Mouse (Mus musculus): Measurements from ENCODE around the gene Zfp622.
A peak's percentile ranks its signal among the peaks of the same experiment; 100 is the strongest.

Gene Zfp622

DNA sequence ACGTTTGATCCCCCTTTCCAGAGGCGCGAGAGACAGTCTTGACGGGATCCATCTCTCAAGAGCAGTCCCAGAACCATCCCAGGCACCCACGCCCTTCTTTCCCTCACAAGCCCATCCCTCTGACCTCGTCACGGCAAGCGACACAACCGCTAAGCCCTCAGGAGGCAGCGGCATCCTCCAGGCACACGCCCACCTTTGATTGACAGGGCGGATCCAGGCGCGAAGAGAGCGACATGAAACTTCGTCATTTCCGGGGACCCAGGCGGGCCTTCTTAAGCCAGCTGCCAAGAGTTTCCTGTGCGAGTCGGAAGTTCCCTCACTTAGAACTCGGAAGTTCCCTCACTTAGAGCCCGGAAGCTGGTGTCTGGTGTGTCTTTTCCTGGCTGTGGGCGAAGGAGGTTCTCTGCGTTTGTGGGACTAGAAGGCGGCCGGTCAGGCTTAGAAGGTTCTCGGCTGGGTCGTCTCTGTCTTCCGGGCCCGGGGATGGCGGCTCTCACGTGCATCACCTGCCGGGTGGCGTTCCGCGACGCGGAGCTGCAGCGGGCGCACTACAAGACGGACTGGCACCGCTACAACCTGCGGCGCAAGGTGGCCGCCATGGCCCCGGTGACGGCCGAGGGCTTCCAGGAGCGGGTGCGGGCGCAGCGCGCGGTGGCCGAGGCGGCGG lies at the start of gene Zfp622:
Zfp622 (plus strand) TSS at position 300 of the 667 bp plus-strand sequence.
- peak; percentile 96 for DNase-seq (ENCODE audit: low spot score)

DNA sequence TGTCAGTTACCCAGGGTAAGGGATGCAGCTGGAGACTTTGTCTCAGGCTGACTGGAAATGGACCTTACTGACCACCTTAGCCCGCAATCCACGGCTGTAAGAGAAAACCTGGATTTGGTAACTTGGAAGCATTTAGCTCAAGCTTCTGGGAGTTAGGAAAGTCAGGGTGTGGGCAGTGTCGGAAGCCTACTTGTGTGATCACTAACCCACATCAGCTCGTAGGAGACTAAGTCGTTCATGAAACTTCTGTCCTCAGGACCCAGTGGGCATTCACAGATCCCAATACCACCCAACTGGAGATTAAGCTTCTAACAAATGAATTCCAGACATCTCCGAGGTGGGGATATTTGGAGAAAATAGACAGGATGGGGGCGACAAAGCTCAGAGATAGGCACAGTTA lies 49.8 kb upstream of the Zfp622 start:
- DNase-seq (ENCODE audit: low spot score), result no peak

DNA sequence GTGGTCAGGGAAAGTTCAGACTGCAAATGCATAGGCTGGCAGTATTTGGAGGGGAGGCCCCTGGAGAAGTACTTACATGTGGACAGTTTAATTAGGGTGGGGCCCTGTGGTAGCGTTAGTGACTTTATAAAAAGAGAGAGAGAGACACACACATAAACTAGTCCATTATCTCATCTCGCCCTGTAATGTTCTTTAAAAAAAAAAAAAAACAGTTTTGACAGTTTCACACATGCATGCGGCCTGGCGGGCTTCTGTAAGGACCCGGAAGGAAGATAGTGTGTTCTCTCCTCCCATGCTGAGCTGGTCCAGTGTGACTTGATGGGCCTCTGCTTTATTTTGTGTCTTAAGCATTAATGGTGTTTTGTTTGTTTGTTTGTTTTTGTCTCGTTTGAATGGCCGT lies 45.7 kb upstream of the Zfp622 start:
- no peak for DNase-seq (ENCODE audit: low spot score)

DNA sequence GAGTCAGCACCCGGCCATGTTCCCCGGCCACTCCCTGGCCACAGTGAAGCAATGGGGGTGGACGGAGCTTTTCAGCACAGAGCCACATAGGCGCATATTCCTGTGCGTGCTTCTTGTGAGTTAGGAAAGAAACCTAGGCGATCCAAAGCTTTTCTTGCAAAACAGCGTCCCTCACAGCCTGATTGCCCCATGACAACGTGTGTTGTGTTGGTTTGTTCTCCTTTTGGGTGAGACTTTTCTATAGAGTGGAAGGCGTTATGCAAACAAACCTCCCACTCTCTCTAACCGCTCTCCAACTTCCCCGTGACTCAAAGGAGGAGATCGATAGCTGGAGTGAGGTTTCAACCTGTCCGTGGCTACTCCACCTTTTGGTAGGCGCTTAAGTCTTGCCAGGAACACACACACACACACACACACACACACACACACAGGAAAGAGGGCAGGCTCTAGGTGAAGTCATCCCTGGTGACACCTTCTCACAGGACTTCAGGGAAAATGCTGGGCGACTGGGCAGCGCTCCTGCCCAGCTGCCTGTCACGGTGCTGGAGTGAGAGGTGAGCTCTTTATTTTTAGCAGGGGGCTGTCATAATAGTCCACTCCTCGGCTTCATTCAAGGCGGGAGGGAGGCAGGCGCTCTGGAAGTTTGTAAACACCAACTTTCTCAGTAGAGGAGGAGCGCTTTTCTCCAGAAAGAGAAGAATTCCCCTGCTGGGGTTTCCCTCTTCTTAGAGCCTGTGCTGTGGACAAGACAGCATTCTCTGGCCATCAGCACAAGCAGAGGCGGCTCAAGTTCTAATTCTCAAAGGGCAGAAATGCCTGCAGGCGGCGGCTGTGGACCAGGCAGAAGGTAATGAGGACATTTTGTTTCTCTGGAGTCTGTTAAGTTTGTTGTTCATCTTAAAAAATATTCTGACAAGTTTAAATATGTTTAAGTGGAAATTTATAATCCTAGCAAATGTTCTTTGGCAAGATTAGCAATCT lies 43.5 kb upstream of the Zfp622 start:
- DNase-seq (ENCODE audit: low spot score), result peak; percentile 28

DNA sequence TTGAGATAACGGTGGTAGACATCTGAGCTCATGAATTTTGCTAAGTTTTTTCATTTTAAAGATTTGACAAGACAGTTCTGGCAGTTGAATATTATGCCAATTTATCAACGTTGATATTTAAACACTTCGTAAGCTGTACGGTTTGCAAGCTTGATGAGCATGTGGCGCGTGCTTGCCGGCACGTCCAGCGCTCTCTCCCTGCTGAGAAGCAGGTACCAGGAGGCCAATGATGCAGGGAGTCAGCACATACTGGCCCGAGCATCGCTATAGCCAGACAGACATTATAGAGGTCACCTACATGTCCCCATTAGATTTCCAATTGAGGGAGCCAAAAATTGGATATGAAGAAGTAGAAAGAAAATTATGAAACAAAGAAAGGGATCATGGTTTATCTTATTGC lies 42.7 kb upstream of the Zfp622 start:
- no peak for DNase-seq (ENCODE audit: low spot score)

DNA sequence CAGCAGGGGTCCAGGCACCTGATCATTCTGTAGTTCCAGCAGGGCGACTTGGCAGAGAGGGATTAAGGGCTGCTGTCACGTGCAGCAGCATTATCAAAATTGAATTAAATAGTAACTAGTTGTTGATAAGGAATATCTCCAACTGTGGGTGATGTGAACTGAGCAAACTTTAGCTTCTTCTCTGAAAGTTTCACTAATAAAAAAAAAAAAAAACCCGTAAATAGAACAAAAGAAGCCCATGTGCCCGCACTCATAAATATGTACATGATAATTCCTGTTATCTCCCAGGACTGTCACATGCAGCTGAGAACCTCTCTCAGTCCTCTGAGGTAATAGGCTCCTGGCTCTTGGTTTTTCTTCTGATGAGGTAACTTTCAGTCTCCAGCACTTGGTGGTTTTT lies 41.8 kb upstream of the Zfp622 start:
- no peak for DNase-seq (ENCODE audit: low spot score)

DNA sequence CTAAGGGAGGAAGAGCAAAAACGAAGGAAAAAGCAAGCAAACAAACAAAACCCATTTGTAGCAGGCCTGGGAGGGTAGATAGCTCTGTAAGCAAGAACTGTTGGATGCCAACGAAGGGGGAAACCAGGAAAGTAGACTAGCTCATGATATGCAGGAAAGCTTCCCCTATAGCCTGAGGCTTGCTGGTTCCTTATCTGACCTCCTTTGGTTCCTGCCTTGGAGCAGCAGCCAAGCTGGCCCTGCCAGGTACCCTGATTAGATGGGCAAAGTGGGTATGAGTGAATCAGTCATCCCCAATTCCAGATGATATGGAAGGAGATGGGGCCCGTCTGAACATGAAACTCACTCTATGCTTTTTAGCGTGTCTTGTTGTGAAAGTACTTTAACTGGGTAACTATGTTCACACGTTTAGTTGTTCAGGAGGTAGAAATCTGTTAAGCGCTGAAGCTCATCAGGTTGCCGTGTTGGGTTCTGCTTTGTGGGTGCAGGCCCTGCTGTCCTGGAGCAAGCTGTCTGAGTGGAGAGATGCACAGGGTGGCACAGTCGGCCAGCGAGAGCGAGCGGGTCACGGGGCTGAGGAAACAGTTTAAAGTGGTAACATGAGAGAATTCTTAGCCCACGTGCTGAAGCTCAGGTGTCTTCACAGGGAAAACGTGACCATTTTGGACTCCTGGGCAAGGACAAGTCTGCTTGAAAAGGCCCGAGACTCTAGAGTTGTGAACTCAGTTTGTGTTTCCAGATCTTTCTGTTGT lies 40.6 kb upstream of the Zfp622 start:
- DNase-seq (ENCODE audit: low spot score), result no peak

DNA sequence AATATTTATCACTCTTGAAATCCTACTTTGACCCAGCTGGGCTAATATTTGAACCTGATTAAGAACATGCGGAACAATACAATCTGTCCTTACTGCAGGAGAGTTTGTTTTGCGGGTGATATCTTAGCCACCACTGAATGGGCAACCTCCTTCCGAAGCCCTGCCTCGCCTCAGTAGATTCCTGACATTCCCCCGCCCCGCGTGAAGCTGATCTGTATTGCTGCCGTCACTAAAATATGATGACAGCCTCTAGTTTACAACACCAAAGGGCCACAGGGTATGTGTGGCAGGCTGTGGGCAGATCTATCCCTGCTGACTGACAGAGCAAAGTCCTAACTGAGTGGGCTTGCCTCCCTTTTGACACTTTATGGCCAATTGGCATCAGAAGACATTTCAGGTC lies 38.9 kb upstream of the Zfp622 start:
- no peak for DNase-seq (ENCODE audit: low spot score)

DNA sequence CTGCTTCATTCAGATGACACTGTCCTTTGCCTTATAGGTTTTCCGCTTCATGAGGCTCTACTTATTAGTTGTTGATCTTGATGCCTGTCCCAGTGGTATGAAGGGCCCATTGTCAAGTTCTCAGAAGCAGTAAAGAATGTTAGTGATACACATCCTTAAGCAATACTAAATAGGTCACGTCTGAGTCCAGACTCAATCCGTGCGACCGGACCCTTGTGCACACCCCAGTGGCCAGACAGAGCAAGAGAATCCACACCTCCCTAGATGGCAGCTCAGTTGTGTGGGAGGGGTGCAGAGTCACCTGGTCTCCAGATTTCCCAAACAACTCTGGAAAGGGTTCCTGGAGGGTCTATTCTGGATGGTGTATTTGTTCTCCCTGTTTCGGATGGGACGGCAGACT lies 37.7 kb upstream of the Zfp622 start:
- DNase-seq (ENCODE audit: low spot score), result no peak

DNA sequence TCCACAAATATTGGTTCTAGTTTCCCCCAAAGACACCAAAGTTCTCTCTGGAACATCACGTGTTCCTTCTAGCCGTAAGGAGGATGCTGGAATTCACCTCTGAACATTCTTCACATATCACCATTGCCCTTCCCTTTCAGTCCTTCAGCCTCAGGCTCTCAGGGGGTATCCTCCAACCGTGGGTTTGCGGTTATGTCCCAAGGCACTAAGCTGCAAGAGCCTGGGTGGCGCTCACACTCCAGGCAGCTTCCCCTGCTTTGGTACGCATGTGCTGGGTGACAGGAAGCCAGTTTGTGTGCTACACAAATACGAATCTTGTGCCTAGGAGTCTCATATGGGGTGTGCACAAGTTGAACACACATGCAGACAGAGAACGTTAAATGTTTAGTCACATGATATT lies 36.8 kb upstream of the Zfp622 start:
- DNase-seq (ENCODE audit: low spot score), result no peak

DNA sequence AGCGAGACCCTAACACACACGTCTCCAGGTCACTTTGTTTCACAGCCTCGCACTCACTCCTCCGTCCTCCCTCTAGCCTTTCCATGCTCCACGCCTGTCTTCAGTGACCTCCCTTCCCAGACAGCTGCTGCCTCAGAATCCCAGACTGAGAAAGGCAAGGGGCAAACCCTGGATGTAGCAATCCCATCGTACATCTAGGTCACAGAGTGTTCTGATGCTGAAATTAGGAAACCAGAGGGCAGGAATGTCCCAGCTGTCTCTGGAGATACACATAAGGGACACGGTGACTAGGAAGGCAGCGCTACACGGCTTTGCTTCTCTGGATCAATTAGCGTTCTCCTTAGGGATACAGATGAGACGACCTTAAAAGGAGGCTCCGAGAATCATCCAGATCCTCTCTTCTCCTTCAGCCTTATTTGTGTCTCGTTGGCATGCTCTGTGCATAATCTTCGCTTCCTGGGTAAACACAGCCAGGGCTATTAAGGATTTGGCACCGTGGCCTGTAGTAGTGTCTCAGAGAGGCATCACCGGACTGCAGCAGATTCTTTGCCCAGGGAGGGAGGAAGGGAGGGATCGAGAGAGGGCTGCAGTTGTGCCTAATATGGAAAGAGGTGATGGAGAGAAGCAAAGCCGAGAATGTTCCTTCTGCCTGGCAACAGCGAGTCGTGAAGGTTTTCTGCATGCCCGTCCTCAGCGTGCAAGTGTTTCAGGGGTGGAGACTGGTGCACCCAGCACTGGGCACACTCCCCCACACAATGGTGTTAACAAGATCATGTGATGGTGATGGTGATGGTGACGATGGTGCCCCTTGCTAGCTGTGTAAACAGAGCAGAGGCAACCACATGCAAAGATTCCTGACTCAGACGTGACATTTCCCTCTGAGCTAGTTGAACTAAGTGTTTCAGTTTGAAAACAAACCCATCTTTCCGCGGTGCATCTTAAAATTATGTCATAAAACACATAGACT lies 35.6 kb upstream of the Zfp622 start:
- no peak for DNase-seq (ENCODE audit: low spot score)

DNA sequence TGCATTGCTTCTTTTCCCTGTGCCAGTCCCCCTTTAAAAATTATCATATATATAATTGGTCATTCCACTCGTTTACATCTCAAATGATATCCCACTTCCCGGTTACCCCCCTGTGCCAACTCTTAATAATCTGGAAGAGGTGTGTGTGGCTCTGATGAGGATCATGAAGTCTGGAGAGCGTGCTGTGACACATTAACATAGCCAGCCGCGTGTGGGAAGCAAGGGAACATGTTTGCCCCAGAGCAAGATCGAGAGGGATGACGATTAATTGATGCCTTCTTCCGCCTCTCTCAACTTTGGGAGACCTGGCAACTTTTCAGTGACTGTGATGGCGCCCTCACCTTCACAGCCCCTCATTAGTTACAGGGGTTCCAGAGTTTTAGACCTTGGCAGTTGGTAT lies 34.5 kb upstream of the Zfp622 start:
- no peak for DNase-seq (ENCODE audit: low spot score)

DNA sequence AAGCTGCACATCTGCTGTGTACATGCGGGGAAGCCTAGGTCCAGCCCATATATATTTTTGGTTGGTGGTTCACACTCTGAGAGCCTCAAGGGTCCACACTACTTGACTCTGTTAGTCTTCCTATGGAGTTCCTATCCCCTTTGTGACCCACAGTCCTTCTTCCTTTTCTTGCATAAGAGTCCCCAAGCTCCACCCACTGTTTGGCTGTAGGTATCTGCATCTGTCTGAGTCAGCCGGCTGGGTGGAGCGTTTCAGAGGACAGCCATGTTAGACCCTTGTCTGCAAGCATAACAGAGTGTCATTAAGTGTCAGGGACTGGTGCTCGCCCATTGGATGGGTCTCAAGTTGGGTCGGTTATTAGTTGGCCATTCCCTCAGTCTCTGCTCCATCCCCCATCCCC lies 33.6 kb upstream of the Zfp622 start:
- DNase-seq (ENCODE audit: low spot score), result no peak

DNA sequence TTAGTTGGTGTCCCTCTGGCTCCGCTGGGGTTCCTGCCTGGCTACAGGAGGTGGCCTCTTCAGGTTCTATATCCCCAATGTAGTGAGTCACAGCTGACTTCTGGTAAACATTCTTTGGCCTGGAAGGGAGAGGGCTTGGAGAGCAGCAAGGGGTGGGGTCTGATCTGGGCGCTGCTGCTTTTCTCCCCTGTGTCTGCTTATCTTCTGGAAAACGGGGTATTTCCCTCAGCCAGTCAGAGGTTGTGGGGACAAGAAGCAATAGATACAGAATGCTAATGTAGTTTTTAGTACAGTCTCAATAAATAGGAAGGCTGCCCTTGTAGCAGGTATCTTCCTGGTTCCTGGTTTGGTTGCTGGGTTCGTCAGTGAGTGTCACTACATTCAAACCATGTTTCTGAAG lies 33.1 kb upstream of the Zfp622 start:
- no peak for DNase-seq (ENCODE audit: low spot score)

DNA sequence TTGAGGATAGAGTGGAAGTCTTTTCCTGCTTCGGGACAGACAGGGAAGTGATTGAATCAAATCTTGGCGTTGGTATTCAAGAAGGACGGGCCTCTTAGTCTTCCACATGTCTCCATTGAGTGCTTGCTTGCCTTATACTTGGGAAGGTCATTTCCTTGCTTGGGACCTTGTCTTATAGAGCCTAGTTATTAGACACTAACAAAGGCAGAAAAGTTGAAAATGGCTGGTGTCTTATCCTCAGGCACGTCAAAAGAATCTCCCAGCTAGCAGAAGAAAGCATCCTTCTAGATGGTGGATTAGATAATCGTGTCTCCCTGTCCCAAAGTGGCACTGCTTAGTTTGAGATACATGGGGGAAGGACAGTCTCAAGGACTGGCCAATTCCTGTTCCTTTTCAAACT lies 28.2 kb upstream of the Zfp622 start:
- DNase-seq (ENCODE audit: low spot score), result no peak

DNA sequence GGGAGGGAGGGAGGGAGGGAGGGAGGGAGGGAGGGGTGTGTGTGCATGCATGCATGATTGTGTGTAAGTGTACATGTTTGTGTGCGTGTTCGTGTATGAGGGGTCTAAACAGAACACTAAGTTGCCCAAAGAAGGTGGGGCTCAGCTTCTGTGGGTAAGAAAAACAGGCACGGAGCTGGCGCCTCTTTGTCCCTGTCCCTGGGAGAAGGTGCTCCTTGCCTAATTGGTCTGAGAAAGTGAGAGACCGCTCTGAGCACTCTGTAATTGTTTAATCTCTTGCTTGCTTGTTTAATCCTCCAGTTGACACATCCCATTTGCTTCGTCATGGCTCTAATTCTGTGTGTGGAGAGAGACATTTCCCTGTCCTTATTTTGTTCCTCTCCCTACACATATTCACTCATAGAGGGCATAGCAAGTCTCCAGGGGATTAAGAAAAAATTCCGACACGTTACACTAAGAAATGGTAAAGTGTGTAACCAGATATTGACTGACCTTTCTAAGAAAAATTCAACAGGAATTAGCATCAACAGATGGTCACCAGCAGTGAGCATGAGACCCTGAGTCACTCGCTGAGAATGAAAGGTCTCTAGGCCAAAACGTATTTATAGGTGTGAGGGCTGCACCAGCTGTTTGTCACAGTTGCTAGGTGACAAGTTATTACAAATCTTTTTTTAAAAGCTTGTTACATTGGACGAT lies 27.6 kb upstream of the Zfp622 start:
- no peak for DNase-seq (ENCODE audit: low spot score)

DNA sequence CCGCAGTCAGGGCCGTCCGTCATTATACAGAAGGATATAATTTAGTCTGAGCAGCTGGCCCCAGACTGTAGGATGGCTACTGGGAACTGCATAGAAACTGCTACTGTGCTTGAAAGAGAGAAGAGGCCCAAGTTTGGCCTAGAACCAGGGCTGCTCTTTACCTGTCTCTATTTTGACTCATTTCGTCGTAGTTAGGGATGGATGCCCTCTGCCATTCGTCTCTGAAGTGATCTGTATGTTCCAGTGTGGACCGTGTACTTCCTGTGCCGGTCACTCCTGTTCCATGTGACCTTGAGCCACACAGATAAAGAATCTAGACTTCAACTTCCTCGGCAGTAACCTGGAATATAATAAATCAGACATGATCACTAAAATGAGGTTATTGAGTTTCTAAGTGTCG lies 26.5 kb upstream of the Zfp622 start:
- no peak for DNase-seq (ENCODE audit: low spot score)

DNA sequence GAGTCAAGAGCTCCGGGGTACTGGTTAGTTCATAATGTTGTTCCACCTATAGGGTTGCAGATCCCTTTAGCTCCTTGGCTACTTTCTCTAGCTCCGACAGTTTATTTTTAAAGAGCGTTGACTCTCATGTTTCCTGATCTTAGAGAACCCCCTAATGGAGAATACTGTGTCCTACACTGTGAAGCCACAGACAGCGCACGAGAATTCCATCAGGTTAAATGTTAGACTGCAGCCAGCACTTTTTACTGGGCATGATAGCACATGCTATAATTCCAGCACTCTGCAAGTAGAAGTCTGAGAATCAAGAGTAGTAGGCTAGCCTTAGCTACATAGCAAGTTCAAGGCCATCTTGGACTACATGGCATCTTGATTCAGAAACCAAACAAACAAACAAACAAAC lies 24.8 kb upstream of the Zfp622 start:
- no peak for DNase-seq (ENCODE audit: low spot score)

DNA sequence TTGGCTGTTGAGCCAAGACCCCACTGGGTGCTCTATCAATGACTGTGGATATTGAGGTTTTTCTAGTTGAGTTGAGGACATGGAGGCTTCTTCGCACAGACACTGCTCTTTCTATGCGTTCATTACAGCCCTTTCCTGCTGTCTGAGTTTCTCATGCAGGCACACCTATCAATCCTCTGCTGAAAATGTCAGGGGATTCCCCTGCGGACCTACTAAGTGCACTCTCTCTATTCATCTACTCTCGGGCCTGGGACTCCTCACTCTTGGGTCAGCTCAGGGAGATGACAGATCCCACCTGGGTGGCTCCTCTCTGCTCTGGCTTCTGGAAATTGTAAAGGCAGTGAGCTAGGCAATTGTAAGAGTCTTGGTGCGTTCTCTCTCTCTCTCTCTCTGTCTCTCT lies 23.9 kb upstream of the Zfp622 start:
- no peak for DNase-seq (ENCODE audit: low spot score)

DNA sequence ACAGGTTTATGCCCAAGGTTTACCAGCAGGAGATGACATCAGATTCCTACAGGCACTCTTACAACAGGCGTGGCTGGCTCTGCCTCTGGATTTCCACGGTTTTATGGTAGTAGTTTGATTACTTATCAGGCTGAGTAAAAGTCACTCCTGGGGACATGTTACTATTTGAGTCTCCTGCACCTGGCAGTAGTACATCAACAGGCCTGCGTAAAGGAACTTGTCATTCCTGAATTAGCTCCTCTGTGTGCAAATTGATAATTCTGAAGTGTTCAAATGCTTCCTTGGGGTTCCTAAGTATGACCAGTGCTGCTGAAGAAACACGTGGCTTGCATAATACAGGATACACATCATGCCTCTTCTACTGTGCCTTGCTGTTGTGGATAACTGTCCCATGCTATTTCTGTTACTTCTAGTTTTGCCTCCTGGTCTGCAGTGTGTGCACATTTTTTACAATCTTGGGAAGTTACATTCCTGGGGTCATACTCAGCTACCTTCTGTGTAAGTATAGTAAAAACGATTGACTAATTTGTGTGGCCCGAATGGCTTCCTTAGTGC lies 17.9 kb upstream of the Zfp622 start:
- no peak for DNase-seq (ENCODE audit: low spot score)

DNA sequence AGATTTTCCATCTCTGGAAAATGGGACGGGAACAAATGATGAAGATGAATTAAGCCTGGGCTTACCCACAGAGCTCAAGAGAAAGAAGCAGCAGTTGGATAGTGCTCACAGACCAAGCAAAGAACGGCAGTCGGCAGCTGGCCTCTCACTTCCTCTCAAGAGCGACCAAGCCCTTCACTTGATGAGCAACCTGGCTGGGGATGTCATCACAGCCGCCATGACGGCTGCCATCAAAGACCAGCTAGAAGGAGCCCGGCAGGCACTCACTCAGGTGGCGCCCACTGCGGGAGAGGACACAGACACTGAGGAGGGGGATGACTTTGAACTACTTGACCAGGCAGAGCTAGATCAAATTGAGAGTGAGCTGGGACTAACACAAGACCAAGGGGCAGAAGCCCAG lies 12.6 kb upstream of the Zfp622 start:
- DNase-seq (ENCODE audit: low spot score), result no peak
